Comparison of ENCODE assay signal across 9 mouse cellular contexts in the genomic region with DNA sequence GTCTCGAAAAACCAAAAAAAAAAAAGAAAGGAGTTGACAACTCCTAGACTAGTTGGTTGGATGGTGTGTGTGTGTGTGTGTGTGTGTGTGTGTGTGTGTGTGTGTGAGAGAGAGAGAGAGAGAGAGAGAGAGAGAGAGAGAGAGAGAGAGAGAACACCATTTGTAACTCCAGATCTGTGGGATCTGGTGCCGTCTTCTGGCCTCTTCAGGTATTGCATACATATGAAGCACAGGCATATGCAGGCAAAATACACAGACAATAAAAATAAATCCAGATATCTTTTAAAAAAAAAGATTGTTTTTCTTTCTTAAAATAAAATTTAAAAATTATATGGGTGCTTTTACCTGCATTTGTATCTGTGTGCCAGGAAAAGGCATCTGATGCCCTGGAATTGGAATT. TPM values are rescaled to one million over a fixed set of nuclear protein-coding genes. Genes with fewer than 3 reads are reported as not detected.
DNase-seq lines count a peak whose midpoint lies in the region; ATAC-seq lines count a peak whose summit lies in the region.
"Had no signal": no experiment of that assay in that cellular context is flagged by ENCODE, and none has a peak within 500 bp of the region (broad histone marks: within the 10 kb centered on the region; RNA-seq: fewer than 3 reads in every experiment).

No protein-coding gene starts in this region.

- no peak for ATAC-seq in heart, embryonic 11.5 days (replicated peaks; ENCODE audit: insufficient number of reproducible peaks, low FRiP score, low TSS enrichment)
- ATAC-seq in midbrain, embryonic 16.5 days: no peak

- intact Hi-C loops in heart, postnatal 10 days (cut with DNase I): no loop called here

- no peak overlapping the region for H3K9ac ChIP-seq in heart, embryonic 11.5 days (ENCODE audit: low read depth, low read length)
- no peak overlapping the region for H3K9ac ChIP-seq in midbrain, embryonic 16.5 days (ENCODE audit: low read depth, low read length)
- H3K9ac ChIP-seq: midbrain, embryonic 12.5 days had no signal

- H3K36me3 ChIP-seq in heart, embryonic 11.5 days (ENCODE audit: control insufficient read depth, insufficient read depth, low read length): no peaks in the 10 kb centered on the region
- H3K36me3 ChIP-seq in midbrain, embryonic 16.5 days (ENCODE audit: control insufficient read depth, insufficient read depth, low read length): no peaks in the 10 kb centered on the region
- H3K36me3 ChIP-seq: midbrain, embryonic 12.5 days had no signal

- DNase-seq in heart, postnatal 10 days: peak; percentile 60 to 69
- DNase-seq in testis, postnatal 10 days (ENCODE audit: low spot score): peak; percentile 66
- no peak for DNase-seq in testis, postnatal 14 days (ENCODE audit: low spot score)
- peak; percentile 69 for DNase-seq in forelimb bud, embryonic 11.5 days (ENCODE audit: low read depth, low spot score)
- peak; percentile 81 for DNase-seq in retina, embryonic 14.5 days (ENCODE audit: low spot score)
- DNase-seq in cerebellum, adult 8-10 months: no peak

- WGBS in heart, embryonic 11.5 days (ENCODE audit: insufficient replicate concordance): 60% methylated on average over 2 of the region's 2 CpGs
- 70% methylated on average over 2 of the region's 2 CpGs for whole genome bisulfite sequencing in midbrain, embryonic 16.5 days

- no peak overlapping the region for H3K4me3 ChIP-seq in heart, embryonic 11.5 days (ENCODE audit: low read depth, low read length)
- H3K4me3 ChIP-seq in midbrain, embryonic 16.5 days (ENCODE audit: low read depth, low read length): no peak overlapping the region
- H3K4me3 ChIP-seq: midbrain, embryonic 12.5 days had no signal

- no peak overlapping the region for H3K27ac ChIP-seq in heart, embryonic 11.5 days (ENCODE audit: low read depth, low read length)
- no peak overlapping the region for H3K27ac ChIP-seq in midbrain, embryonic 16.5 days (ENCODE audit: low read length)
- H3K27ac ChIP-seq: midbrain, embryonic 12.5 days had no signal

- H3K4me1 ChIP-seq in heart, embryonic 11.5 days (ENCODE audit: control insufficient read depth, insufficient read depth, low read length): no peaks in the 10 kb centered on the region
- H3K4me1 ChIP-seq in midbrain, embryonic 16.5 days (ENCODE audit: control insufficient read depth, insufficient read depth, low read length): no peaks in the 10 kb centered on the region
- H3K4me1 ChIP-seq: midbrain, embryonic 12.5 days had no signal

- no peaks in the 10 kb centered on the region for H3K27me3 ChIP-seq in heart, embryonic 11.5 days (ENCODE audit: control insufficient read depth, insufficient read depth, low read length)
- no peaks in the 10 kb centered on the region for H3K27me3 ChIP-seq in midbrain, embryonic 16.5 days (ENCODE audit: control insufficient read depth, insufficient read depth, low read depth, low read length)
- H3K27me3 ChIP-seq: midbrain, embryonic 12.5 days had no signal

- H3K9me3 ChIP-seq in heart, embryonic 11.5 days (replicated peaks; ENCODE audit: control insufficient read depth, low read length): no peaks in the 10 kb centered on the region
- no peaks in the 10 kb centered on the region for H3K9me3 ChIP-seq in midbrain, embryonic 16.5 days (replicated peaks; ENCODE audit: control insufficient read depth, low read length, poor library complexity, severe bottlenecking)
- H3K9me3 ChIP-seq: midbrain, embryonic 12.5 days had no signal

- no peak overlapping the region for H3K4me2 ChIP-seq in heart, embryonic 11.5 days
- no peak overlapping the region for H3K4me2 ChIP-seq in midbrain, embryonic 16.5 days (ENCODE audit: low read length)
- H3K4me2 ChIP-seq: midbrain, embryonic 12.5 days had no signal

RNA-seq across cellular contexts. Expression of a gene that starts 18.3 kb away (rescaled TPM):
- total RNA-seq in heart, postnatal 10 days (2021): 100 to 1,000 TPM; 281 to 299 TPM
- polyA plus RNA-seq in heart, embryonic 11.5 days (2014; fragmentation: Nextera tagmentation; extraction: Ambion mirVana): 55.4 and 64.6 TPM in 2 replicates
- 24.8 and 32.3 TPM in 2 replicates for polyA plus RNA-seq in midbrain, embryonic 16.5 days (2015; fragmentation: Nextera tagmentation; extraction: Ambion mirVana)

RNA-seq across cellular contexts. Expression of a gene that starts 19.3 kb away (rescaled TPM):
- total RNA-seq in heart, postnatal 10 days (2021): 100 to 1,000 TPM; 120 to 122 TPM
- 101 and 114 TPM in 2 replicates for polyA plus RNA-seq in heart, embryonic 11.5 days (2014; fragmentation: Nextera tagmentation; extraction: Ambion mirVana)
- 132 and 137 TPM in 2 replicates for polyA plus RNA-seq in midbrain, embryonic 16.5 days (2015; fragmentation: Nextera tagmentation; extraction: Ambion mirVana)

RNA-seq across cellular contexts. Expression of a gene that starts 42.1 kb away (rescaled TPM):
- 1 to 10 TPM; 9.3 to 9.9 TPM for total RNA-seq in heart, postnatal 10 days (2021)
- 8.5 and 9.0 TPM in 2 replicates for polyA plus RNA-seq in heart, embryonic 11.5 days (2014; fragmentation: Nextera tagmentation; extraction: Ambion mirVana)
- polyA plus RNA-seq in midbrain, embryonic 16.5 days (2015; fragmentation: Nextera tagmentation; extraction: Ambion mirVana): 16.7 and 17.8 TPM in 2 replicates

RNA-seq across cellular contexts. Expression of a gene that starts 56.3 kb away (rescaled TPM):
- total RNA-seq in heart, postnatal 10 days (2021): under 1 TPM; 0.82 to 0.89 TPM
- 0.07 and 0.10 TPM in 2 replicates for polyA plus RNA-seq in heart, embryonic 11.5 days (2014; fragmentation: Nextera tagmentation; extraction: Ambion mirVana)
- 1.4 and 2.5 TPM in 2 replicates for polyA plus RNA-seq in midbrain, embryonic 16.5 days (2015; fragmentation: Nextera tagmentation; extraction: Ambion mirVana)

Comparison
In these comparisons a context has a peak if more than half of its experiments do, and no peak if none do; other contexts are left out.
1. DNase-seq: peak in heart, postnatal 10 days (2 of 2), testis, postnatal 10 days (single experiment), forelimb bud, embryonic 11.5 days (single experiment) and retina, embryonic 14.5 days (single experiment); none in testis, postnatal 14 days (single experiment) and cerebellum, adult 8-10 months (single experiment).